ENCODE assay signal across 8 mouse cellular contexts in the genomic region with DNA sequence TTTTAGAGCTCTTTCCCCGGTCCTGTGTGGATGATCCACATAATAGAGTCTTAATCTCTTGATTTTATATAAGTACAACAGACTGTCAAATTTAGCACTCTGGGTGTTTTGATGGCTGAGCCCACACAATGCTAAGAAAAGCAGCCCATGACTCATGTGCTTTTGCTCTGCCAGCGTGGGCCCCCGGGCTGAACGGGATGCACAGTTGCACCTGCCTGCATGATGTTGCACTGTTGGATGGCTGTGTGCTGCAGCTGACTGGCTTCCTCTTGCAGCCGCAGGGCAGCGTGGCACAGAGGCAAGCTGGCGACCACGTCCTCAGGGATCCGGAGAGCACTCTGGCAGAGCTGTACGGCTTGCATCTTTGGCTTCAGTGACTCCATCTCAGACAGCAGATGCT.
DNase-seq lines count a peak whose midpoint lies in the region; ATAC-seq and TF ChIP-seq lines count a peak whose summit lies in the region.

No protein-coding gene starts in this region.

- no peak for ATAC-seq in liver, postnatal 0 days
- ATAC-seq in granulocyte monocyte progenitor cell, adult 5-6 weeks (replicated peaks; ENCODE audit: poor library complexity, severe bottlenecking) = peak; percentile 52; the same call in 1 of the 2 replicates
- no peak for ATAC-seq in erythroblast, adult 5-6 weeks (replicated peaks; ENCODE audit: low FRiP score, poor library complexity, severe bottlenecking)

- peaks cover 22% of the 10 kb centered on the region for H3K4me1 ChIP-seq in liver, postnatal 0 days (ENCODE audit: insufficient read depth)

- no peaks in the 10 kb centered on the region for H3K27me3 ChIP-seq in liver, postnatal 0 days (ENCODE audit: insufficient read depth, low read length)

- H3K4me2 ChIP-seq in liver, postnatal 0 days (ENCODE audit: low read depth, low read length) = no peak overlapping the region

- no peak overlapping the region for H3K9ac ChIP-seq in liver, postnatal 0 days (replicated peaks)

- intact Hi-C loops in left cerebral cortex, postnatal 36 days (cut with DNase I) = no loop called here
- intact Hi-C loops in gastrocnemius, postnatal 14 days (cut with DNase I; ENCODE audit: low total_unique reads) = no loop called here

- H3K4me3 ChIP-seq in liver, postnatal 0 days (ENCODE audit: low read depth, low read length) = no peak overlapping the region

- no peak for TF ChIP-seq CTCF in liver, postnatal 0 days (IDR thresholded peaks at IDR 0.05; ENCODE audit: low read depth)

- TF ChIP-seq EP300 in liver, postnatal 0 days (IDR thresholded peaks at IDR 0.05; ENCODE audit: low read depth) = no peak

- 57% methylated on average over 10 of the region's 10 CpGs for WGBS in liver, postnatal 0 days (ENCODE audit: insufficient replicate concordance)

- peak; percentile 20 for DNase-seq in liver
- no peak for DNase-seq in liver, postnatal 0 days
- peak; percentile 87 to 89 for DNase-seq in left cerebral cortex, postnatal 36 days (ENCODE audit: low spot score in 2 of 2)
- peak; percentile 53 to 67 for DNase-seq in thymus, adult 18-20 months
- DNase-seq in gastrocnemius, postnatal 14 days = no peak
- DNase-seq in adrenal gland, postnatal 4 days (ENCODE audit: low spot score in 2 of 2) = no peak

- H3K9me3 ChIP-seq in liver, postnatal 0 days (ENCODE audit: low read length) = no peaks in the 10 kb centered on the region

- no peaks in the 10 kb centered on the region for H3K36me3 ChIP-seq in liver, postnatal 0 days (replicated peaks; ENCODE audit: insufficient read depth, low read length)

- no peak overlapping the region; the same call in 1 of the 2 replicates for H3K27ac ChIP-seq in liver, postnatal 0 days (ENCODE audit: low read depth)

Comparison
In these comparisons a context has a peak if more than half of its experiments do, and no peak if none do; other contexts are left out.
1. DNase-seq: peak in liver (single experiment), left cerebral cortex, postnatal 36 days (2 of 2) and thymus, adult 18-20 months (2 of 2); none in liver, postnatal 0 days (single experiment), gastrocnemius, postnatal 14 days (single experiment) and adrenal gland, postnatal 4 days (0 of 2).